Mouse (Mus musculus) liver, postnatal 0 days (tissue): Measurements from ENCODE around the gene Tgm2.

ENCODE experiments used
- CTCF ChIP-seq: sonication (generic); IDR thresholded peaks from 2 replicates; pipeline ENCODE4 v1.5.1; 2016; ENCODE audit warnings: antibody characterized with exemption, low read depth
- EP300 ChIP-seq: IDR thresholded peaks from 2 replicates; pipeline ENCODE4 v1.6.1; 2016; ENCODE audit warnings: antibody characterized with exemption, low read depth, mild to moderate bottlenecking

DNA sequence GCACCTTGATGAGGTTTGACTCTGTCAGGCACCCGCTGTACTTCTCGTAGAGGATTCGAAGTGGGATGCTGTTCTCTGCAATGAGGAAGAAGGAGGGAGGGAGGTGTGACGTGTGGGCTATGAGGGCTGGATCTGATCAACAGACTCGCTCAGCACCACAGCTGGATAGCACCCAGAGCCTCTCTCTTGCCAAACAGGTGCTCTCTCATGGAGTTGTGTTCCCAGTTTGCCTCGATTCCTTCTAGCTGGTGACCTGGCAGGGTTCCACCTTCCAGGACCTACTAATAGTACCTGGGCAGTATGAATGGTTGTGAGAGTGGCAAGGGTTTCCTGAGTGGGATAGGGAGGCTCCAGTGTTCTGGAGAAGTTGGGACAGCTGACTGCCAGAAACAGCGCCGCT lies 26.0 kb downstream of the Tgm2 start:
- TF ChIP-seq CTCF (no peak), EP300 (no peak)
